Mouse (Mus musculus) bone marrow, adult 2 months (tissue): ENCODE measurements around the gene Racgap1.

Experiments used
- CTCF ChIP-seq: fragments of 200-500 bp; IDR thresholded peaks from 2 replicates; pipeline ENCODE4 v1.5.1; 2011; ENCODE audit warnings: low read length, control low read depth; ENCODE audit not compliant: control insufficient read depth, insufficient read depth
- POLR2A ChIP-seq: fragments of 200-500 bp; IDR thresholded peaks from 2 replicates; pipeline ENCODE4 v1.6.1; 2011; ENCODE audit warnings: low read depth, mild to moderate bottlenecking, control low read depth, low read length, borderline replicate concordance; ENCODE audit not compliant: control insufficient read depth

DNA sequence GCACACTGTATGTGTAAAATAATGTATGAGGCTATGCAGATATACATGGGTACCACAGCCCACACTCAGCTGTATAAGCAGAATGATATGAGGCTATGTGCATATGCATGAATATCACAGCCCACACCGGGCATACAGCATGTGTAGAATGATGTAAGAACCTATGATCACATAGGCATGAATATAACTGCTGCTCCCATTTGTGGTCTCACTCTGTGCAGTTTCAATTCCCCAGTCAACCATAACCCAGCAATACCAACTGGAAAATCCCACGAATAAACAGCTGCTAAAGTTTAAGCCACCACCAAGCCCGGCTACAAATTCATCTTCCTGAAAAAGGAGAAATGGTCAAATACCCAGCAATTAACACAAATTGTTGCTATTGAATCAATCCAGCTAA is 32.9 kb downstream of the Racgap1 start:
- TF ChIP-seq CTCF = no peak
- no peak for TF ChIP-seq POLR2A
